Mouse (Mus musculus) liver, embryonic 11.5 days (tissue): ENCODE results near the gene Pnpla1. TPM values are rescaled to one million over a fixed set of nuclear protein-coding genes. Genes with fewer than 3 reads are reported as not detected.

Experiments used
- ATAC-seq: fragments of 200-750 bp; cut with Nextera tagmentation; replicated peaks from 2 replicates; pipeline ENCODE4 v1.8.0; 2017; ENCODE audit warnings: moderate number of reproducible peaks, mild to moderate bottlenecking, moderate TSS enrichment, moderate library complexity; ENCODE audit not compliant: low FRiP score
- DNase-seq: peaks from one replicate; pipeline ENCODE4 v3.0.0-alpha.2; 2017; ENCODE audit warnings: low spot score
- H3K27ac ChIP-seq: fragments of 300-500 bp; sonication (generic); 2 replicates; pipeline ENCODE4 v1.5.1; 2014; ENCODE audit warnings: mild to moderate bottlenecking, low read depth, low read length, control low read depth
- H3K27me3 ChIP-seq: fragments of 300-500 bp; sonication (generic); replicated peaks from 2 replicates; pipeline ENCODE4 v1.6.1; 2014; ENCODE audit warnings: low read length, mixed read lengths; ENCODE audit not compliant: control insufficient read depth, insufficient read depth
- H3K36me3 ChIP-seq: fragments of 300-500 bp; sonication (generic); 2 replicates; pipeline ENCODE4 v1.6.1; 2014; ENCODE audit warnings: mild to moderate bottlenecking, low read length, moderate library complexity, mixed read lengths; ENCODE audit not compliant: control insufficient read depth, insufficient read depth
- H3K4me1 ChIP-seq: fragments of 300-500 bp; sonication (generic); replicated peaks from 2 replicates; pipeline ENCODE4 v1.6.1; 2014; ENCODE audit warnings: low read length, mixed read lengths; ENCODE audit not compliant: control insufficient read depth, insufficient read depth
- H3K4me2 ChIP-seq: fragments of 300-500 bp; sonication (generic); 2 replicates; pipeline ENCODE4 v1.6.1; 2014; ENCODE audit warnings: mild to moderate bottlenecking, control low read depth, moderate library complexity
- H3K4me3 ChIP-seq: fragments of 300-500 bp; sonication (generic); 2 replicates; pipeline ENCODE4 v1.5.1; 2014; ENCODE audit warnings: low read depth, low read length, control low read depth
- H3K9ac ChIP-seq: fragments of 300-500 bp; sonication (generic); 2 replicates; pipeline ENCODE4 v1.6.1; 2014; ENCODE audit warnings: low read depth, low read length, control low read depth
- H3K9me3 ChIP-seq: fragments of 300-500 bp; sonication (generic); 2 replicates; pipeline ENCODE4 v1.6.1; 2016; ENCODE audit warnings: low read length, inconsistent platforms, mixed read lengths; ENCODE audit not compliant: control insufficient read depth
- WGBS: fragments of 180-500 bp; shearing (Covaris S2); extraction: QIAGEN DNeasy Blood & Tissue Kit; methylation state at CpG from one replicate; pipeline ENCODE4 v1.1.7; 2014; 5-methylcytosine and 5-hydroxymethylcytosine counted together
- polyA plus RNA-seq: library from polyadenylated mRNA; unstranded; fragments of >200 nt; fragmentation: Nextera tagmentation; extraction: Ambion mirVana; gene quantifications from 2 replicates; pipeline ENCODE4 v1.2.1, GENCODE M21; 2014

Gene Pnpla1
- polyA plus RNA-seq, 1 experiment from 2014 or later: not detected

DNA sequence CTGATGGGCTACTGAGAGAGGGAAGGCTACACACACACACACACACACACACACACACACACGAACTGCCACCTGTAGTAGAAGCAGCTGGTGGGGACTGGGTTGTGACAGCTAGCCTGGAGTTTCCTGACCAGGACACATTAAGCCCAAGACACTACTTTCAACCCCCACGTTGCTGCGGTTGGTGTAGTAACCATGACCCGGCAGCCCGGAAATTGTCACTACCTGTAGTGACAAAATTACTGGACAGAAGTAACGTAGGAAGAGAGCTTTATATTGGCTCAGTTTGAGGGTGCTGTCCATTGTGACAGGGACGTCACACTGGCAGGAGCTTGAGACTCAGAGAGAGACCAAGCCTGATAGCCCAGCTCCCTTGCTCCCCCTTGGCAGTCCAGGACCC, 14.1 kb downstream of the Pnpla1 start:
- 73% methylated on average over 7 of the region's 7 CpGs for WGBS

DNA sequence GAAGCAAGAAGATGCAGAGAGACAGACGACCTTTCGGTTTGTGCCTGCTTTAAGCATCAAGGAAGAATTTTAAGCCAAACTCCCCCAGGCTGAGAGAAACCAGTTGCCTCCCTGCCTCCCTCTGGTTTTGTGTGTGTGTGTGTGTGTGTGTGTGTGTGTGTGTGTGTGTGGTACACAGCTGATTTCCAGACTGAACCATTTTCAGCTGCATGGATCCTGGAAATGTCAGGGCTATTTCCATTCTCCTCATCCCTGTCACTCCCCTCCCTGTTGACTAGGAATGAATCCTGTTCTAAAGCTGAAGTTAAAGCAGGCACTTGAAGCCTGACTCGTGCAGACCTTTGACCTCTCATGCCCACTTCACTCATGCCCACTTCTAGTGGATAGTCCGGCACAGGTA, 16.0 kb downstream of the Pnpla1 start:
- Histone ChIP-seq H3K36me3 (no peaks in the 10 kb centered on the region), H3K27ac (no peak overlapping the region)
- 78% methylated on average over 4 of the region's 4 CpGs for WGBS

More for the DNA sequence above, 14.1 kb downstream of the Pnpla1 start:
- Histone ChIP-seq H3K9ac (no peak overlapping the region), H3K4me3 (no peak overlapping the region), H3K4me2 (no peak overlapping the region), H3K4me1 (no peaks in the 10 kb centered on the region; the same call in none of the 2 replicates), H3K27me3 (no peaks in the 10 kb centered on the region; the same call in 1 of the 2 replicates), H3K9me3 (no peaks in the 10 kb centered on the region), H3K27ac (no peak overlapping the region), H3K36me3 (no peaks in the 10 kb centered on the region)
- ATAC-seq (no peak), DNase-seq (no peak)

DNA sequence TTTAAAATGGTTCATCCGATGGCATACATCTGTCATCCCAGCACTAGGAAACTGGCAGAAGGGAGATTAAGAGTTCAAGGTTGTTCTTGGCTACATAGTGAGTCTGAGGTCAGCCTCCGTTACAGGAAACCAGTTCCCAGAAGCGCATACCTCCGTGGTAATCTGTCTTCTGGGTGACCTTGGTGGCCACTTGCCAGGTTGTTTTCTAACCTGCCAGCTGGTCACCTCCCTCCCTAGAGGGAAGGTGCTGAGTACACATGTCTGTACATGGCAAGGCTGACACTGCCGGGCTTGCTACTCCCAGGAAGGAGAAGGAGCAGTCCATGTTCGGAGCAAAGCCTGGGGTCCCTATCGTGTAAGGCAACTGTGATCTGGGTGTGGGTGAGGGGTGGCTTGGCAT, 16.6 kb downstream of the Pnpla1 start:
- H3K36me3 ChIP-seq: no peaks in the 10 kb centered on the region
- H3K4me3 ChIP-seq: no peak overlapping the region
- H3K4me2 ChIP-seq: no peak overlapping the region
- DNase-seq (no peak), ATAC-seq (no peak)
- 57% methylated on average over 7 of the region's 7 CpGs for WGBS
- no peak overlapping the region for H3K9ac ChIP-seq
- H3K9me3 ChIP-seq: no peaks in the 10 kb centered on the region
- no peaks in the 10 kb centered on the region; the same call in none of the 2 replicates for H3K4me1 ChIP-seq
- no peaks in the 10 kb centered on the region; the same call in 1 of the 2 replicates for H3K27me3 ChIP-seq
- H3K27ac ChIP-seq: no peak overlapping the region

More for the DNA sequence above, 16.0 kb downstream of the Pnpla1 start:
- no peaks in the 10 kb centered on the region; the same call in none of the 2 replicates for H3K4me1 ChIP-seq
- no peak overlapping the region for H3K4me2 ChIP-seq
- H3K4me3 ChIP-seq: no peak overlapping the region
- ATAC-seq: no peak
- H3K9me3 ChIP-seq: no peaks in the 10 kb centered on the region
- DNase-seq: no peak
- no peaks in the 10 kb centered on the region; the same call in 1 of the 2 replicates for H3K27me3 ChIP-seq
- no peak overlapping the region for H3K9ac ChIP-seq

- Histone ChIP-seq H3K9ac (no peak overlapping the region), H3K9me3 (no peaks in the 10 kb centered on the region), H3K27ac (no peak overlapping the region), H3K4me2 (no peak overlapping the region), H3K27me3 (peaks cover 4% of the 10 kb centered on the region), H3K4me3 (no peak overlapping the region), H3K36me3 (no peaks in the 10 kb centered on the region), H3K4me1 (no peaks in the 10 kb centered on the region; the same call in none of the 2 replicates)
- DNase-seq: no peak
- no peak for ATAC-seq
- WGBS: 45% methylated on average over 8 of the region's 8 CpGs
Measured at GRCm38 (mm10) chr17:28875316-28875715, 17.1 kb downstream of the Pnpla1 start.

DNA sequence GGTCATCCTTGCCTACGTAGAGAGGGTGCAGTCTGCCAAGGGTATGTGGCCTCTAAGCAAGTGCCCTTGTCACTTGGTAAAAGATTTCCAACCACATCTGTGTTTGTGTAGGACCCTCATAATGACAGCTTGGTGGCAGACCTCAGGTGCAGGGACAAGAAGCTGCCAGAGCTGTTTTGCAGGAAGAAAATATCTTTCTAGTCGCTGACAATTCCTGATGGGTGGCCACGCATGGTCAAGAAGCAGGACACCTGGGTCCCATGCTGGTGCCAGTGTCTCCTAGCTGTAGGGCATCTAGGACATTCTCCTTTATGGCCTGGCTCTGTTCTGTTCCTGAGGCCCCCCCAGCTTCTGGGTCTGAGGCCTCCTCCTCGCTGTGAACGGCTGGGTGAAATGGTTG, 18.1 kb downstream of the Pnpla1 start:
- H3K4me2 ChIP-seq: no peak overlapping the region; the same call in 1 of the 2 replicates
- no peak overlapping the region for H3K9ac ChIP-seq
- H3K27ac ChIP-seq: no peak overlapping the region
- DNase-seq: no peak
- no peak overlapping the region for H3K4me3 ChIP-seq
- WGBS: 72% methylated on average over 5 of the region's 5 CpGs
- H3K9me3 ChIP-seq: no peaks in the 10 kb centered on the region
- no peaks in the 10 kb centered on the region for H3K36me3 ChIP-seq
- peaks cover 12% of the 10 kb centered on the region for H3K27me3 ChIP-seq
- no peak for ATAC-seq
- H3K4me1 ChIP-seq: no peaks in the 10 kb centered on the region; the same call in none of the 2 replicates

DNA sequence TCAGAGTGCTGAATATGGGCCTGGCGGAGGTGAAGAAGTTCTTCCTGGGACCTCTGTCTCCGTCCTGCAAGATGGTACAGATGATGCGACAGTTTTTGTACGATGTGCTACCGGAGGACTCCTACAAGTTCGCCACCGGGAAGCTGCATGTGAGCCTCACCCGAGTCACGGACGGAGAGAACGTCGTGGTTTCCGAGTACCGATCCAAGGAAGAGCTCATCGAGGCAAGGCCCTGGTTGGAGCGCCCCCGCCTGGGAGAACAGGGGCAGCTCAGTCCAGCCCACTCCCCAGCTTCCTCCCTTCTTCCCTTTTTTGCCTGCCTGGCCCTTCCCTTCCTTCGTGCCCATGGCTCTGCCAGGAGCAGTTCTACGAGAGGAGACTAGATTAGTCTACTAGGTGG, 18.6 kb downstream of the Pnpla1 start:
- no peak overlapping the region for H3K4me3 ChIP-seq
- WGBS: 18% methylated on average over 19 of the region's 19 CpGs

DNA sequence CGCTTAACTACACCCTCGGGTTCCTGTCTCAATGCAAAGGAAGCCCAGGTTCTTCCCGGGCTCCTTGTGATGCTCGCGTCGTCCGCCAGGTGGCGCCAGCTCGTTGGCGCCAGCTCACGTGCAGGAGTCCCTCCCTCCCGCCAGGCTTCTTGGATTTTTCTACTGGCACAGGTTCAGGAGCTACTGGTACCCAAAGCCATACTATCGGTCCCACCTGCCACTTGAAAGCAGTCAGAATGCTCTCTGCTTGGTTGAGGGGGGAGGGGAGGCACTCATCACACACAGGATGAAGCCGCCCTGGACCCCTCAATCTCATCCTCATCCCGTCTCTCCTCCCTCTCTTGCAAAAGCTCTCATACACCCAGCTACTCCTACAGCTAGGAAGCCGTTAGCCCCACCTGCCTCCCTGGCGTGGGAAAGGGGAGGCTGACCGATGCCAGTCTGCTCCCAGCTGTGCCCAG, 21.8 kb downstream of the Pnpla1 start:
- no peak overlapping the region for H3K27ac ChIP-seq
- H3K4me1 ChIP-seq: peaks cover 6% of the 10 kb centered on the region
- peaks cover 12% of the 10 kb centered on the region for H3K27me3 ChIP-seq
- no peaks in the 10 kb centered on the region for H3K36me3 ChIP-seq
- WGBS: 8% methylated on average over 18 of the region's 18 CpGs
- no peak; the same call in 1 of the 2 replicates for ATAC-seq
- peak; percentile 76 for DNase-seq
- H3K9me3 ChIP-seq: no peaks in the 10 kb centered on the region
- no peak overlapping the region for H3K4me2 ChIP-seq
- H3K4me3 ChIP-seq: no peak overlapping the region
- no peak overlapping the region for H3K9ac ChIP-seq

More for the DNA sequence above, 18.6 kb downstream of the Pnpla1 start:
- Histone ChIP-seq H3K27ac (no peak overlapping the region), H3K9ac (no peak overlapping the region), H3K36me3 (no peaks in the 10 kb centered on the region), H3K27me3 (peaks cover 12% of the 10 kb centered on the region), H3K4me2 (peak overlapping the region; percentile 37), H3K4me1 (no peaks in the 10 kb centered on the region; the same call in none of the 2 replicates), H3K9me3 (no peaks in the 10 kb centered on the region)
- ATAC-seq (no peak), DNase-seq (no peak)

- H3K27ac ChIP-seq: no peak overlapping the region
- H3K4me3 ChIP-seq: no peak overlapping the region; the same call in 1 of the 2 replicates
- peak; percentile 67 for ATAC-seq
- no peak overlapping the region for H3K9ac ChIP-seq
- H3K9me3 ChIP-seq: no peaks in the 10 kb centered on the region
- peak overlapping the region; percentile 41 for H3K4me2 ChIP-seq
- DNase-seq: peak; percentile 60
- peaks cover 12% of the 10 kb centered on the region for H3K27me3 ChIP-seq
- no peaks in the 10 kb centered on the region for H3K36me3 ChIP-seq
- peaks cover 6% of the 10 kb centered on the region; the same call in 1 of the 2 replicates for H3K4me1 ChIP-seq
- 3% methylated on average over 12 of the region's 12 CpGs for WGBS
Measured at GRCm38 (mm10) chr17:28882316-28882715, 24.1 kb downstream of the Pnpla1 start.

GRCm38 (mm10) chr17:28882810-28883209, 24.6 kb downstream of the Pnpla1 start:
- 44% methylated on average over 8 of the region's 8 CpGs for WGBS
- Histone ChIP-seq H3K36me3 (no peaks in the 10 kb centered on the region), H3K27me3 (peaks cover 12% of the 10 kb centered on the region), H3K4me3 (no peak overlapping the region; the same call in 1 of the 2 replicates), H3K27ac (no peak overlapping the region), H3K9me3 (no peaks in the 10 kb centered on the region), H3K4me1 (peaks cover 6% of the 10 kb centered on the region; the same call in 1 of the 2 replicates), H3K9ac (no peak overlapping the region), H3K4me2 (peak overlapping the region; percentile 41)
- no peak for ATAC-seq
- DNase-seq: no peak
